Mouse (Mus musculus) adipocyte (in vitro differentiated cells): ENCODE results near the gene Dpm2.

Source experiments
- DNase-seq: peaks from one replicate; pipeline ENCODE4 v3.0.0-alpha.2; 2016; ENCODE audit warnings: low spot score

Dpm2 gene

DNA sequence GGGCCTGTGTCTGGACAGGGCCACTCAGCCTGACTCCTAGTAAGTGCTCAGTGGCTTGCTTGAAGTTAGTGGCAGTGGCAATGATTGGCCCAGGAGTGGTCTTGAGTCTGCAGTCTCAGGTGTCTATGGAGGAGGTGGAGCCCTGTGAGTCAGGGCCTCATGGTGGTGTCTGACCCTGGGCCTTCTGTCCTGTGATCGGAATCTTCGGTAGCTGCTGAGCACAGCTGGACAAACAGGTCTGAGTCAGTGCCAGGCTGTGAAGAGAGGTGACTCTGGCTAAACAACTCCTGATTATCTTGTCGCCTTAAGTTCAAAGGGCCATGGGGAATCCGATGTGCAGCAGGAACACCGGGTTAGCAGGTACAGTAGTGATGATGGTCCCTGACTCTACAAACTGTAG, 23.3 kb upstream of the Dpm2 start:
- no peak for DNase-seq

DNA sequence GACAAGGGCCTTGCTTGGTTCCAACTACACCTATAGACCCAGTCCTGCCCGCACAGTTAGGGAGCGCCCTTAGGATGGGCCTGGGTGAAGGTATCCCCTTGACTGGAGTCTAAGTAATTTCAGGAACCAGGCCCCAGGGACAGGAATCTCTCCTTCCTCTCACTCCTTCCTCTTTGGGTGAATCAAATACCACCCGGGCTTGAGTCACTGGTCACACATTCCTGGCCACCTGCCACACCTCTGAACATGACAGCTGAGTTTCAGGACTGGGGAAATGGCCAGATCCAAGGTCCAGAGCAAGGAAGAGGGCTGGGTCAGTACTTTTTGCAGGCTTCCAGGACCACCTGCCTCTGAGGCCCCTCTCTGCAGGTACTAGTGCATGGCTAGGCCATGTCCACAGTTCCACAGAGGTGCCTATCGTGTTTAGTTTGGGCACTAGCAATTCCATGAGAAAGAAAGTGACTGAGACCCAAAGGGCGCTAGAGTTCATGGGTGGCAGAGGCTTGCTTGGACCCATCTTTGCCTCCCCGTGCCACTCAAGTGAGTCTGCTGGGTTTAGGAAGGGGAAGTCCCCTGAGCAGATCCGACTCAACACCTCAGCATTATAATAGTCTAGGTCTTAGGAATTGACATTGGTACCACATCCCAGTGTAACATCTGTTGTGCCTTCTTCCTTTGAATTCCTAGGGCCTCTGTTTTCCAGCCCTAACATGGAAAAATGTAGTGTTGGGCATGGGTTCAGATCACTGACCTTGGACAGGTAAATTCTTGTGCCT, 22.5 kb upstream of the Dpm2 start:
- peak; percentile 56 for DNase-seq

DNA sequence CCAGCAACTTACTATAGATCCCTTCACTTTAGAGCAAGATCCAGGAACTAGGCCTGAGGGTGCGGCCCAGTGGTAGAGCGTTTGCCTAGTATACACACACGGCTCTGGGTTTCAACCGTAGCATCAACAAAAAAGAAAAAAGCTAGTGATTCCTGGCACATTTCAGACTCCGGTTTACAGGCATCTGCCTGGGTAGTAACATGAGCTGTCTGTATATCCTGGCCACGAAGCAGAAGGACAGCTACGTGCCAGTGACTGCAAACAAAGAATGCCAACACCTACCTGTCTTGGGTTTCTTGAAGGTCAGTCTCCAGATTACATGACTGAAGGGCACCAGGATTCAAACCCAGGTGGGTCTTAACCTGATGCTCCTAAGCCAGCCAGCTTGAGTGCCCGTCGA, 21.5 kb upstream of the Dpm2 start:
- DNase-seq: no peak

DNA sequence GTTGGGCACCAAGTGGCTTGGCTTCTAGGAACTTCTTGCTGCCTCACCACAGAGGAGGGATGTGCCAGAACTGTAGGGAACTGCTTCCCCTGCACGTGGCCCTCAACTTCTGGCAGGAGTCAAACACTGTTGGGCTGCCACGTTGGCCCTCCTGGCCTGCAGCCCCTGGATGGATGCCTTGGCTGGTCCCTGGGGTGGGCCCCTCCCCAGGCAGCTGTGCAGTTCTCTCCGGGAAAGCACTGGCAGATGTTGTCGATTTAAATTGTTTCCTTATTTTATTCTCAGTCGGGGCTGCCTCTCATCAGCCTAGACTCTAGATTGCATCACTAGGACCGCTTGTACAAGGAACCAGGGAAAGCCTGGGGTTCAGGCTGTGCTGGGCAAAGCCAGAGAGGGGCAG, 20.9 kb upstream of the Dpm2 start:
- DNase-seq: peak; percentile 94

DNA sequence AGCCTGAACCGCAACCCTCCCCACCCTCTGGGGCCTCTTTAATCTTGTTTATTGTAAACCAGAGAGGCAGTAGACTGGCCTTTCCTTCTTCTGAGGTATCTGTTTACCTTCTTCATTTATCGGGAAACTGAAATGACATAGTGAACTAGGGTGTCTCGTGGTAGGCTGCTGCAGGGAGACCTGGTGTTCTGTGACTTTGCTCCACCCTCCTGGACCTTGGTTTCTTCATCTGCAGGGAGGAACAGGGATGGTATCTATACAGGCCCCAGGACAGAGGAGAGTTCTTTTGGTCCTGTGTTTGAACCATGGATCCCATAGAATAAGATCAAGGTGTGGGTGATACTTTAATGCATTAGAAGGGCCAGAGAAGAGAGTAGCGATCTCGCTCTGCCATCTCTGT, 19.4 kb upstream of the Dpm2 start:
- no peak for DNase-seq

DNA sequence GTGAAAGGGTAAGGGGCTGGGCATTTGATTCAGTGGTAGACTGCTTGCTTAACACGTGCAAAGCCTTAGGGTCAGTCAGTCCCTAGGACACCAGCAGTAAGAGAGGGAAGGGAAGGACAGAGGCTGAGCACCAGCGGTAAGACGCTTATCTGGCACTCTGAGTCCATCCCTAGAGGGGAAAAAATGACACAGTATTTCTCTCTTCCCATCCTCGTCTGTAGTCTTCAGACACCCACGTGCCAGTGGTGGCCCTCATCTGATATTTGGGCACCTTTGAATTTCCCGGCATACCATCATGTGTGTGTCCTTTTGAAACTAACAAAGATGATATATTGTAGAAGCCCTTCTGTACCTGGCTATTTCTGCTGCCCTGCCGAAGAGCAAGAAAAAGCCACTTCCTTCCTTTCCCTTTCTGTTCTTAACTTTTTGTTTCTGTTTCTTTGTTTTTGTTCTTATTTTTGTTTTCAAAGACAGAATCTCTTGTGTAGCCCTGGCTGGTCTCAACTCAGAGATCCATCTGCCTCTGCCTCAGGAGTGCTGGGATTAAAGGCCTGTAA, 17.0 kb upstream of the Dpm2 start:
- no peak for DNase-seq

DNA sequence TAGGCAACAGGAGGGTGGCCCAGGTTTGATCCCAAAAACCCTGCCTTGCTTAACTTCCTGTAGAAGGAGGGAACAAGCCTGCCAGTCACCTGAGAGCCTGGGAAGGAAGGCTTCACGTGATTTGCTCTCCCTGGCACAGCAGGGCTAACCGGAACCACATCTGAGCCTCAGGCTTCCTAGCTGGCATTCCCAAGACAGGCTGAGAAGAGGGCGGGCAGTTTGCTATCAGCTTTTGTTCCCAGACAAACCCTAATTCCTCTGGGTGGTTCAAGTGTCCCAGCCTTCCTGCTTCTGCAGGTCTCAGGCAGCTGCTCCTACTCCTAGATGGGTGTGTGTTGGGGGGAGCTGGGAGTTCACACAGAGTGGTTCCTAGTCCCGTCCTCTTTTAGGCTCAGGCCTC, 15.2 kb upstream of the Dpm2 start:
- DNase-seq: peak; percentile 34

DNA sequence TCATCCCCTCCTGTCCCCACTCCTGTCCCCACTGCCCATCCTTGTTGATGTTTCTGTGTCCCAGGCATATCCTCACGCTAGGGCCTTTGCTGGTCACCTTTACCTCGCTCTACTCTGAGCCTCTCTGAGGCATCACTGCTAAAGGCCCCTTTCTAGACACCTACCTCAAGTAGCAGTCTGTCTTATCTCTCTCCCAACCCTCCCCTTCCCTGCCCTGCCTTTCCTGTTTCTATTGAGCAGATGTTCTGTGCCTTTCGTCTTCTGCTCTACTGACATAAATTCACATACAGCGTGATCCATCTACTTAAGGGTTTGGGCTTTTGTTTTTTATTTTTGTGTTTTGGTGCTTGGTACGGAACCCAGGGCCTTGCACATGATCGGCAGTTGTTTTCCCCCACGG, 14.6 kb upstream of the Dpm2 start:
- DNase-seq: no peak

DNA sequence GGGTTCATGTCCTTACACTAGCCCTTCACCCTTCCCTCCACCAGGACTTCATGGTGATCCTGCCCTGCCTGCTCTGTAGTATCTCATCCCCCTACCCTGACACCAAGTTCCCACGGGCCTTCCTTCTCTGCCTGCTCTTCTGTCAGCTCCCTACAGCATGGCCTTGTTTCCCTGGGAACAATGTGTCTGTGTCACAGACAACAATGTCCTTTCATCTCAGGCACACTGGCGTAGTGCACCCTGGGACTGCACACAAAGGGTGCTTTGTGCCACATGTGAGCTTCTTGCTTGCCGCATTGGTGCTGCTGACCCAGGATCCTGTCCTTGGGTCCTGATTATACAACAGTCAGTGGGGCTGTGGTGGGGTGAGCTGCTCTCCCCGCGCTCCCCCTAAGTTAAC, 11.1 kb upstream of the Dpm2 start:
- no peak for DNase-seq

DNA sequence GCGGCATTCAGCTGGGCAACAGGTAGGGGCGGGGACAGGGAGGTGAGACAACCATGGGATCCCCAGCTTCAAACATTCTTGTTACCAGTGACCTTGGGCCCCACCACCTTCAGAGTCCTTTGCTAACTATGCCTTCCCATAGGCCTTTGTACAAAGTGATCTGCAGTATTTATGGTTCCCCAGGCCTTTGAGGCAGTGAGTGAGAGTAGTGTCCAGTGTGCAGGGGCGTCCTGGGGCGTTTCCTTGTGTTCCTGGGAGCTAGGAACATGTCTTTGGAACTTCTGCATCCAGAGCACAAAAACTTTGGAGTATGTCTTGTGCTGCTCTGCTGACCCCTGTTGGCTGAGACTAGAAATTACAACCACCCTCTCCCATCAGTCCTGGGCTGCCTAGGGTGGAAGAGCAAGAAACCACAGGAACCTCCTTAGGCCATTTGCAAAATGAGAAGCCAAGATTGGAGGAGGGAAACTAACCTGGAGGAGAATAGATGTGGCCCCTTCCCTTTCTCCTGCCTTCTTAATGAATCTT, 4.1 kb upstream of the Dpm2 start:
- DNase-seq: peak; percentile 88

DNA sequence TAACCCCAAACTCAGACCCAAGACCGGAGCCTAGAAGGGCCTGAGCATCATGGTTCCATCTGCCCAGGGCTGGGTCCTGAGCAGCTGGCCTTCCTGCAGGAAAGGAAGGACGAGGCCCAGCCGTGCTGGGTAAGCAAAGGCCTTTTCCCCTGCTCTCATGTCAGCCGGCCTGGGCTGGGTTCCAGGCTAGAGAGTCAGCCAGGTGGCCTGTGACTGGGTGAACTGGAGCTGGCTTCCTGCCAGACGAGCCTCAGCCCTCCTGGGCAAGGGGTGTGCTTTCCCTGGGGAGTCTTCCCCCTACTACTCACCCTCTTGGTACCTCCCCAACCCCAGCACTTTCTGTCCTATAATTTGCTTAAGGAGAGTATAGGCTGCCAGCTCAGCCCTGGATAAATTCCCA, 2.5 kb upstream of the Dpm2 start:
- DNase-seq: peak; percentile 68

DNA sequence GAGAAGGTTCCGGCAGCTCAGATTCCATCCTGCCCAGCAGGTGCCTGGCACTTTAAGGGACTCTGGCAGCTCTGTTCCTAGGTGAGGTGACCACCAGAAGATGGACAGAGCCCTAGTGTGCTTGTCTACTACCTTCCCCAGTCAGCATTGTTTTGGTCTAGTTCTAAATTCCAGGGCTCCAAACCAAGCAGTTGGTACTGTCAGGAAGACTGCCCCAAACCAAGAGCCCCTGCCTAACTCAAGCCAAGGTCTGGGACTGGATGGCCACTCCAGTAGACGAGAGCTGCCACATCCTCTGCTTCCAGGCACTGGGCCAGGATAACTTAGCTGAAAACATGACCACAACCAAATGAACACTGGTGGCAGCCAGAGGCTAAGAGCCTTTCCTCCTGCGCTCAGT, 1.7 kb upstream of the Dpm2 start:
- DNase-seq: peak; percentile 48

DNA sequence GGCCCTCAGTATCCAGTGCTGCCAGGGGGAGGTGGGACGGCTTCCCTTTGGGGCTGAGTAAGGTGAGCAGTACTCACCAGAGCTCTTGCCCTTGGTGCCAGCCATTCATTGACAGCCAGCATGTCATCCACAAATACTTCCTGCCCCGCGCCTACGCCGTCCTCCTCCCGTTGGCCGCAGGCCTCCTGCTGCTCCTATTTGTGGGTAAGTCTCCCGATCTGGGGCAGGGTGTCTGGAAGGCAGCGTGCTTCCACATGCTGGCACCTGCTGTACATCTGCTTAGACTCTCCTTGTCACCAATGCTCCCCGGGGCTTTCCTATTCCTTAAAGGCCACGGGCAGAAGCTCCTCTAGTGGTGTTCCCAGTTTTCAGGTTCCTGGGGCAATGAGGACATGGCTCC, 1.5 kb downstream of the Dpm2 start:
- no peak for DNase-seq

DNA sequence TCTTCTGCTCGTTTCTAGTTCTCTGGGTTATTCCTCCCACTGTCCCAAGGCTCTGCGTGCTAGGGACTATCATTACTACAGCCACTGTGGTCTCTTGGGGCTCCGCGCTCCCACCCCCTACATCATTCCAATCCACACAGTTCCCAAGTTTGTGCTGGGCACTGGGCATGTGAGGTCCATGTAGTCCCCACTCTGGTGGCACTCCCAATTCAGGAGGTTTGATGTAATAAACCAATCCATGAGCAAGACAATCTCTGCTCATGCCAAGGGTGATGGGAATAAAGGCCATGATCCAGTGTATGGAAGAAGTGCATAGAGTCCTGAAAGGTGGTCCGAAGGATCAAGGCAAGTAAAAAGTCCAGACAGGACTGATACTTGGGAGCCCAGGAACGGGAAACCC, 3.8 kb downstream of the Dpm2 start, which contains the start of gene Pip5kl1:
Gene Pip5kl1, plus strand, starts transcription at position 301 of the 400 bp plus-strand sequence.
- no peak for DNase-seq

DNA sequence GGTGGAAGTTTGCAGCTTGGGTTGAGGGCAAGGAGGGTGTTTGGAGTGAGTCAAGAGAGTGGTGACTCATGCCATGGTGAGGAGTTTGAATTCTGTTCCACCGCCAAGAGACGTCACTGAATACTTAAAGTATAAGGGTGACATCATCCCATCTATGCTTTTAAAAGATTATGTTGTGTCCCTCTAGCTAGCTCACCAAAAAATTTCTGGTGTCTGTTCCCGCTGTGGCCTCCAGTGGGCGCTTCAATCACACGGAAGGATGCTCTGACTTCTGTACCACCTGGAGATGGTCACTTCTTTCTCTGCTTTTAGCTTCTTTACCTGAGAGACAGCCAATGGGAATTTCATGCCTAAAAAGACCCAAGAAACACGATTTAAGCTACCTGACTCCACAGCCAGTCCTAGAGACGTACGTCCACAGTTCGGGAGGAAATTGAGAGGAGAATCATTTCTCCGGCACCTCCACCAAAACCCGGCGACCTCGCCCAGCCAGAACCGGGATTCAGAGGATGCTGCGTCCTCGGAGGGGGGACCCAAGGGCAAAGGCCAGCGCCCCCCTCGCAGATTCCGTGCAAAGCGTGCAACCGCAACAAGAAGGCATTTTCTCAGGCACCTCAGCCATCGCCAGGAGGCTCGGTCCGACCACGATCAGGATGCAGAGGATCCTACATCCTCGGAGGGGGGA, 4.4 kb downstream of the Dpm2 start:
- DNase-seq: peak; percentile 51

DNA sequence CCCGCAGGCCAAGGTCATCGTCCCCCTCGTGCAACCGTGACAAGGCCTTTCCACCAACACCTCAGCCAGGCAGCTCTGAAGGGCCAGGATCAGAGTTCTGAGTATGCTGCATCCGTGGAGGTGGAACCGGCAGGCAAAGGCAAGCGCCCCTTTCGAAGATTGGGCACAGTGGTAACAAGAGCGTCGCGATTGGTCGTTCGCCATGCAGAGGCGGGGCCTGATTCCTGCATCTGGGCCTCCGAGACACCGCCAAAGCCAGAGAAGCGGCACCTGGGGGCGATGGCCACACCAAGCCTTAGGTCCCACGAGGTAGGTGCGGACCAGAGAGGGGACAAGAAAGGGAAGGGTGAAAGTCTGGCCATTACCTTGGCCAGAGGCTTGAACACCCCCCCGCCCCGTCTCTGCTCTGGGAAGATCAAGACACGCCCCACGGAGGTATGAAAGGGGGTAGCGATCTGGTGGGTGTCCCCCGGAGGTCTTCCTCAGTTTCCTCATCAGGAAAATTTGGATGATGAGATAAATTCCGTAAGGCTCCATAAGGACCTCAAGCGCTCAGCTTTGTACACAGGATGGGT, 5.0 kb downstream of the Dpm2 start, which contains the start of gene 9430097D07Rik:
Gene 9430097D07Rik, minus strand, starts transcription at position 99 of the 575 bp plus-strand sequence.
- no peak for DNase-seq

DNA sequence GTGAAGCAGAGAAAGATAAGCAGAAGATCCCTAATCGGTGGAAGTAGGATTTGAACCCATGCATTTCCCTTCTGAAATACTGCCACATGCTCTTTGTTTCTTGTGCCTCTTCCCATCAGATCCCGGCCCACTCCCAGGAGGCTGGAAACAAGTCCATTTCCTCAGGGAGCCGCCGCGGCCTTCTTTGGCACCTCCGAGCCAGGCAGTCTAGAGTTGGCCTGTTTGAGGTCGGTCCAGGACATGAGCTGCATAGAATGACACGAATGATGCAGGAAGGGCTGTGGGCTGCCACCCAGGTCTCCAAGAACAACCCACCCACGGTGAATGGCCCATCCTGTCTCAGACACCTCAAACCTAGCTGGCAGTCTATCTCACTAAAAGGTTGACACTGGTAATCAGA, 5.9 kb downstream of the Dpm2 start:
- DNase-seq: no peak

DNA sequence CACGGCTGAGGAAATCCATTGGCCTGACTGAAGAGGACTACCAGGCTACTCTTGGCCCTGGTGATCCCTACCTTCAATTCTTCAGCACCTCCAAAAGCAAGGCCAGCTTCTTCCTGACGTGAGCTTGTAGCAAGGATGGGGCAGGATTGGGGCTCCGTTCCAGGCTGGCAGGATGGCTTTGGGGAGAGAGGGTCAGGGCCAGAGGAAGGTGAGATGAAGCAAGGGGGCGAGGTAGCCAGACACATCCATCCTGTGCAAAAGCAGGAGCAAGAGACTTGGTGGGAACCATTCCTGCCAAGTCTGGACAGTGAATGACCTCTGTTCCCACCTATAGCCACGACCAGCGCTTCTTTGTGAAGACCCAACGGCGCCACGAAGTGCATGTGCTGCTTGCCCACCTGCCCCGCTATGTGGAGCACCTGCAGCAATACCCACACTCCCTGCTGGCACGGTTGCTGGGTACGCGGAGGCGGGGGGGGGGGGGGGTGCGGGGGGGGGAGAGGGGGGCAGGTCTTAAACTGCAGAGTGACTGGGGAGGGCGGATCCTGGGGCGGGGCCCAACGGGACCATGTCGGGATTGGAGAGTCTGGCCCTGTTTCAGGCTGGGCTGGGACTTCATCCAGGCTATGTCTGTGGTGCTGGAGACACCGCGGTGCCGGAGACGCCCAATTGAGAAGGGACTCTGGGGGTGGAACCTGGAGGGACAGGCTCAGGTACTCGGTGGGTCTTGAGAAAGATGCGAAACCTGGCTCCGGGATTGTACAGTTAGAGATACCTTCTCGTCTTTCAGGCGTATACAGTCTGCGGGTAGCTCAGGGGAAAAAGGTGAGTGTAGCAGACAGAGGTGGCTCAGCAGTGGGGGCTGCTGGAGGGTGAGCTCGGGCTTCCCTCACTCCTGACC, 7.7 kb downstream of the Dpm2 start:
- DNase-seq: no peak

DNA sequence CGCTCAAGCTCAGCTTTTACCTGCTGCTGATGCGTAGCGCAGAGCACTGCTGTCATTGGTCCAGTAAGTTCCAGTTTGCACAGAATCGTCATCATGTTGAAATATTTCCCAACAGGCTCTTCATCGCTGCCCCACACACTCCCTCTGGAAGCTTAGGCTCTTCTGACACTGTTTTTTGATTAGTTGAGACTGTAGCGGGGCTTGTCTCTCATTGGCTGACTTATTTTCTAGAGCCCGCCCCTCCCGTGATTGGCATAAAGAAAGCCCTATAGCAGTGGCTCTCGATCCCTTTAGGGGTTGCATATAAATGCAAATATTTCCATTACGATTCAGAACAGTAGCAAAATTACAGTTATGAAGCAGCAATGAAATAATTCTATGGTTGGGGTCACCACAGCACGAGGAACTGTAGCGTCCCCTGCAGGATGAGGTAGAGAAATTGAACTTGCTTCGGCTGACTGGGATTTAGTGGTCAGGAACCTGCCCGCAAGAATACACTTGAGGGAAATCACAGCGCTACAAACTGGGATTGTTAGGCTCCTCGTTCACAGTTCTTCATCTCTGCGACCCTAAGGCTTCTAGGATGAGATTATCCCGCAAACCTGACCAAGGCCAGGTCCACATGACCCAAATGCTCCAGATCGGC, 10.9 kb downstream of the Dpm2 start:
- DNase-seq: no peak

DNA sequence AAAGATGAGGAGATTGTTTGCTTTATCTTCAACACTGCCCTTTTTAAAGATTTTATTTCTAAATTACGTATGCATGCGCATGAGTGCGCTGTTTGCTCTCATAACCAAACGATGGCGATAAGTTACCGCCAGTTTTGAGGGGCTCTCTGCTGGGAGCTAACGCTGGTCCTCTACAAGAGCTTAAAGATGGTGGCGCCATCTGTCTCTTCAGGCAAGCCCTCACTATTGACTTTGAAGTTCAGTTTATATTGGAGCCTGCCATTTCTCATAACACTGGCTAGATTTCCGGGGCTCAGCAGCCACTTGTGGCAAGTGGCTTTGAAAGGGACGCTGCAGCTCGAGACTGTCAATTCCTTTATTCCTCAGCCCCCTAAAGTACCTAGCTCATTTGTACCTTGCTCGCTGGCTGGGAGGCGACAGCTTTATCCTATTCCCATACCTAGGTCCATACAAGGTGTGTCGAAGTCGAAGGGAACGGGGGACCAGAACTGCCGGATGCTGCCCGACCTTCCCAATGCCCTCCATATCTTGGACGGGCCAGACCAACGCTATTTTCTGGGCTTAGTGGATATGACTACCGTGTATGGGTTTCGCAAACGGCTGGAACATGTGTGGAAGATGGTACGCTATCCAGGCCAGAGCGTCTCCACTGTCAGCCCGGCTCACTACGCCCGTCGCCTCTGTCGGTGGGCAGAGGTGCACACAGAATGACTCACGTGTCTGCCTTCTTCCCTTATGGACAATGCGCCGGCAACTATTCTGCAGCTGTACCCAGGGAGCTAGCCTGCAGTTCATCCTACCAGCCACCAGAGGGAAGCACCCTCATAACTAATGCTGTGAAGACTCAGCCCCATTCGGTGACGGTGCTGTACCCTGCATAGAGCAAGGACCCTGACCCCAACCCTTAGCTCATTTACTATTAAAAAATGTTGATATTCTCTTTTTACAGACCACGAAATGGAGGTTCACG, 12.5 kb downstream of the Dpm2 start:
- peak; percentile 87 for DNase-seq
